Mouse (Mus musculus) cerebellum, adult 2 months (tissue): ENCODE results near the gene Cd59b. TPM values are rescaled to one million over a fixed set of nuclear protein-coding genes. Genes with fewer than 3 reads are reported as not detected.
A peak's percentile ranks its signal among the peaks of the same experiment; 100 is the strongest.

ENCODE experiments used
- DNase-seq, 2 experiments: peaks; one replicate each; pipeline ENCODE4 v3.0.0; 2021
- H3K27ac ChIP-seq: fragments of 200-500 bp; 2 replicates; pipeline ENCODE4 v1.5.1; 2012; ENCODE audit warnings: low read length, control low read depth, inconsistent platforms; ENCODE audit not compliant: insufficient read depth
- H3K27me3 ChIP-seq: fragments of 200-500 bp; 2 replicates; pipeline ENCODE4 v1.6.1; 2012; ENCODE audit warnings: inconsistent platforms, mild to moderate bottlenecking, low read length, moderate library complexity; ENCODE audit not compliant: control insufficient read depth, insufficient read depth
- H3K4me1 ChIP-seq: fragments of 200-500 bp; 2 replicates; pipeline ENCODE4 v1.6.1; 2011; ENCODE audit warnings: low read length; ENCODE audit not compliant: control insufficient read depth, insufficient read depth
- H3K4me3 ChIP-seq: fragments of 200-500 bp; replicated peaks from 2 replicates; pipeline ENCODE3; 2011; ENCODE audit warnings: mild to moderate bottlenecking, low read depth, low read length, control low read depth; ENCODE audit not compliant: insufficient read depth
- CTCF ChIP-seq: fragments of 200-500 bp; IDR thresholded peaks from 2 replicates; pipeline ENCODE4 v1.5.1; 2011; ENCODE audit warnings: low read depth, mild to moderate bottlenecking, control low read depth, low read length, moderate library complexity, borderline replicate concordance; ENCODE audit not compliant: insufficient read depth
- POLR2A ChIP-seq: fragments of 200-500 bp; IDR thresholded peaks from 2 replicates; pipeline ENCODE4 v1.6.1; 2011; ENCODE audit warnings: low read length, control low read depth, borderline replicate concordance; ENCODE audit not compliant: insufficient read depth
- WGBS: fragments of 180-500 bp; shearing (Covaris S2); methylation state at CpG from one replicate; pipeline ENCODE4 v1.1.7; 2018; 5-methylcytosine and 5-hydroxymethylcytosine counted together
- polyA plus RNA-seq: library from polyadenylated mRNA; depleted of rRNA; stranded (reverse); fragments of >200 nt; gene quantifications from 2 replicates; pipeline ENCODE4 v1.2.3, GENCODE M21; 2012

The Cd59b gene
- polyA plus RNA-seq, 1 experiment: 11.4 TPM

- Histone ChIP-seq H3K27me3 (no peaks in the 10 kb centered on the region), H3K4me3 (no peak overlapping the region), H3K27ac (no peak overlapping the region), H3K4me1 (no peaks in the 10 kb centered on the region; the same call in 1 of the 2 replicates)
- 98% methylated on average over 1 of the region's 1 CpGs for WGBS
- DNase-seq: no peak
- no peak for TF ChIP-seq POLR2A
- TF ChIP-seq CTCF: no peak
Measured at GRCm38 (mm10) chr2:104119097-104119496, 49.4 kb downstream of the Cd59b start.

GRCm38 (mm10) chr2:104120312-104120711, 50.7 kb downstream of the Cd59b start:
- TF ChIP-seq CTCF (no peak), POLR2A (no peak)
- no peak overlapping the region for H3K27ac ChIP-seq
- DNase-seq: no peak
- no peak overlapping the region for H3K4me3 ChIP-seq
- WGBS: 65% methylated on average over 6 of the region's 6 CpGs
- no peaks in the 10 kb centered on the region for H3K27me3 ChIP-seq
- no peaks in the 10 kb centered on the region; the same call in 1 of the 2 replicates for H3K4me1 ChIP-seq

- Histone ChIP-seq H3K4me3 (peak overlapping the region; percentile 74), H3K4me1 (no peaks in the 10 kb centered on the region; the same call in 1 of the 2 replicates), H3K27me3 (no peaks in the 10 kb centered on the region), H3K27ac (peak overlapping the region; percentile 34; the same call in 1 of the 2 replicates)
- TF ChIP-seq CTCF (no peak), POLR2A (no peak)
- WGBS: 82% methylated on average over 8 of the region's 8 CpGs
- no peak for DNase-seq
Measured at GRCm38 (mm10) chr2:104121681-104122504, 52.2 kb downstream of the Cd59b start.

- H3K27ac ChIP-seq: peak within 1 kb of the TSS; percentile 34; the same call in 1 of the 2 replicates
- H3K4me1 ChIP-seq: no peaks in the 10 kb centered on the region; the same call in 1 of the 2 replicates
- H3K27me3 ChIP-seq: no peaks in the 10 kb centered on the region
- H3K4me3 ChIP-seq: peak within 1 kb of the TSS; percentile 74
- DNase-seq: peak; percentile 87 to 89
- TF ChIP-seq CTCF (no peak), POLR2A (no peak; the same call in 1 of the 2 replicates)
- WGBS: under 1% methylated on average over 74 of the region's 74 CpGs
Measured at GRCm38 (mm10) chr2:104122505-104123378, 53.1 kb downstream of the Cd59b start, which contains the start of gene A930018P22Rik. A930018P22Rik (plus strand) TSS chr2:104122769.

GRCm38 (mm10) chr2:104123540-104123939, 53.9 kb downstream of the Cd59b start:
- no peaks in the 10 kb centered on the region for H3K27me3 ChIP-seq
- H3K4me3 ChIP-seq: no peak overlapping the region
- WGBS: 81% methylated on average over 3 of the region's 3 CpGs
- H3K27ac ChIP-seq: no peak overlapping the region
- no peaks in the 10 kb centered on the region; the same call in 1 of the 2 replicates for H3K4me1 ChIP-seq
- TF ChIP-seq CTCF (no peak), POLR2A (no peak)
- no peak for DNase-seq

- no peaks in the 10 kb centered on the region for H3K27me3 ChIP-seq
- WGBS: 86% methylated on average over 5 of the region's 5 CpGs
- no peak overlapping the region for H3K27ac ChIP-seq
- DNase-seq: no peak
- H3K4me1 ChIP-seq: no peaks in the 10 kb centered on the region; the same call in 1 of the 2 replicates
- no peak overlapping the region for H3K4me3 ChIP-seq
- TF ChIP-seq CTCF (no peak), POLR2A (no peak)
Measured at GRCm38 (mm10) chr2:104124071-104124470, 54.4 kb downstream of the Cd59b start.

- Histone ChIP-seq H3K27me3 (no peaks in the 10 kb centered on the region), H3K27ac (no peak overlapping the region), H3K4me1 (0 out of 2 replicates have a peak, but pooled peaks cover 4% of the 10 kb centered on the region), H3K4me3 (no peak overlapping the region)
- DNase-seq: no peak
- 89% methylated on average over 13 of the region's 13 CpGs for WGBS
- TF ChIP-seq POLR2A (no peak), CTCF (no peak)
Measured at GRCm38 (mm10) chr2:104128803-104129531, 59.3 kb downstream of the Cd59b start.
